Mouse (Mus musculus) testis, adult 2 months (tissue): ENCODE results near the gene Asxl1.
"Not testable (repeated sequence)": the region's sequence is repeated elsewhere in the genome, so short reads cannot be mapped to it uniquely, and the experiment has no call there.

Experiments
- CTCF ChIP-seq: fragments of 200-500 bp; IDR thresholded peaks from 2 replicates; pipeline ENCODE4 v1.5.1; 2012; ENCODE audit warnings: low read depth, mild to moderate bottlenecking, inconsistent platforms, low read length, moderate library complexity; ENCODE audit not compliant: control insufficient read depth, insufficient read depth, insufficient replicate concordance
- POLR2A ChIP-seq: fragments of 200-500 bp; IDR thresholded peaks from 2 replicates; pipeline ENCODE4 v1.6.1; 2012; ENCODE audit warnings: low read depth, mild to moderate bottlenecking, inconsistent platforms, low read length, moderate library complexity; ENCODE audit not compliant: control insufficient read depth

DNA sequence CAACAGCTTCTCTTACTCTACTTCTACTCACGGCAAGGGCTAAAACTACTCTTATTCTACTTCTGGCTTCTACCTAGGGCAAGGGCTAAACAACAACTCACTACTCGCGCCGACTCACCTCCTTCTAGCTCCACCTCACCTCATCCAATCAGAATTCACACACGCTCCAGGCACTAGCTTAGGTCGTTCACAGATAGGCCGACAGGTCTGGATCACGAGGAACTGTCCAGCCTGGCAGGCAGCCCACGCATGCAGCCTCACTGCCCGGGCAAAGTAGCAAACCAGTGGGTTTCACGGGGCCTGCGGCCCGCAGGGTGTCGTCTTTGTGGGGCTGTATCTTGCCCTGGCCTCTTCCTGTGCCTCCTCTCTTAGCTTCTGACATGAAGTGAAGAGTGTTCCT is 18.9 kb downstream of the Asxl1 start:
- TF ChIP-seq CTCF, POLR2A: not testable (repeated sequence)
